Mouse (Mus musculus) CH12.LX (cell line): ENCODE results near the gene Lat. TPM values are rescaled to one million over a fixed set of nuclear protein-coding genes. Genes with fewer than 3 reads are reported as not detected.

Experiments used
- DNase-seq: peaks from one replicate; pipeline ENCODE4 v3.0.0-alpha.2; 2013; ENCODE audit errors: extremely low read depth
- H3K27ac ChIP-seq: 2 replicates; pipeline ENCODE4 v1.5.1; 2012; ENCODE audit warnings: low read depth, mild to moderate bottlenecking, control low read depth, moderate library complexity; ENCODE audit not compliant: insufficient read depth
- H3K27me3 ChIP-seq: replicated peaks from 2 replicates; pipeline ENCODE3; 2012; ENCODE audit warnings: inconsistent platforms
- H3K36me3 ChIP-seq, 2 experiments: replicated peaks in 1 of 2; 2 replicates each; pipeline versions ENCODE3 to v1.6.1; 2012; ENCODE audit warnings: inconsistent platforms in 1 of 2, low read length in 1 of 2, mild to moderate bottlenecking in 1 of 2, mixed read lengths in 1 of 2, moderate library complexity in 1 of 2; ENCODE audit not compliant: control insufficient read depth in 1 of 2, insufficient read depth in 1 of 2
- H3K4me1 ChIP-seq, 2 experiments: 2 replicates each; pipeline ENCODE4 v1.6.1; 2012; ENCODE audit warnings: inconsistent platforms in 1 of 2, moderate library complexity in 1 of 2; ENCODE audit not compliant: insufficient read depth in 2 of 2, control insufficient read depth in 1 of 2
- H3K4me2 ChIP-seq: 2 replicates; pipeline ENCODE4 v1.6.1; 2012; ENCODE audit warnings: low read depth, mild to moderate bottlenecking, control low read depth; ENCODE audit not compliant: poor library complexity, insufficient read depth, severe bottlenecking
- H3K4me3 ChIP-seq, 3 experiments: fragments of 150-350 bp in 1 of 3; sonication (generic) in 1 of 3; replicated peaks in 1 of 3; 2 replicates each; pipeline versions ENCODE3 to v1.5.1; 2011 to 2012; ENCODE audit warnings: low read depth in 2 of 3, low read length in 2 of 3, mild to moderate bottlenecking in 2 of 3, moderate library complexity in 2 of 3, control low read depth in 1 of 3, improper control_type of control experiment in 1 of 3, inconsistent platforms in 1 of 3, mixed read lengths in 1 of 3; ENCODE audit not compliant: poor library complexity in 1 of 3
- H3K79me2 ChIP-seq: replicated peaks from 2 replicates; pipeline ENCODE4 v1.6.1; 2012; ENCODE audit warnings: mild to moderate bottlenecking, moderate library complexity; ENCODE audit not compliant: control insufficient read depth, poor library complexity, insufficient read depth, severe bottlenecking; ENCODE audit errors: extremely low read depth
- H3K9ac ChIP-seq: 2 replicates; pipeline ENCODE4 v1.6.1; 2012; ENCODE audit warnings: low read depth, mild to moderate bottlenecking, control low read depth, moderate library complexity; ENCODE audit not compliant: insufficient read depth
- H3K9me3 ChIP-seq: replicated peaks from 2 replicates; pipeline ENCODE3; 2012; ENCODE audit warnings: low read length, inconsistent platforms, mixed read lengths
- BHLHE40 ChIP-seq: IDR thresholded peaks from 2 replicates; pipeline ENCODE4 v1.6.1; 2011; ENCODE audit warnings: mild to moderate bottlenecking, low read depth, low read length, improper control_type of control experiment
- CTCF ChIP-seq, 2 experiments: IDR thresholded peaks in 1 of 2; conservative IDR thresholded peaks in 1 of 2; 2 replicates each; pipeline ENCODE4 v1.5.1; 2011 to 2012; ENCODE audit warnings: low read depth in 2 of 2, low read length in 2 of 2, improper control_type of control experiment in 1 of 2, inconsistent platforms in 1 of 2, mild to moderate bottlenecking in 1 of 2, moderate library complexity in 1 of 2
- ELF1 ChIP-seq: IDR thresholded peaks from 2 replicates; pipeline ENCODE4 v1.6.1; 2014; ENCODE audit warnings: low read depth, mild to moderate bottlenecking, inconsistent platforms, low read length, improper control_type of control experiment
- ETS1 ChIP-seq: conservative IDR thresholded peaks from 2 replicates; pipeline ENCODE4 v1.6.1; 2012; ENCODE audit warnings: low read depth, mild to moderate bottlenecking, inconsistent platforms, low read length, improper control_type of control experiment, moderate library complexity
- GABPA ChIP-seq: IDR thresholded peaks from 2 replicates; pipeline ENCODE4 v1.6.1; 2012; ENCODE audit warnings: low read depth, low read length, improper control_type of control experiment, inconsistent platforms; ENCODE audit not compliant: insufficient replicate concordance
- JUN ChIP-seq: IDR thresholded peaks from 2 replicates; pipeline ENCODE4 v1.6.1; 2011; ENCODE audit warnings: low read depth, mild to moderate bottlenecking, low read length, improper control_type of control experiment, moderate library complexity; ENCODE audit not compliant: insufficient read depth
- KAT2A ChIP-seq: IDR thresholded peaks from 2 replicates; pipeline ENCODE4 v1.6.1; 2012; ENCODE audit warnings: low read length, improper control_type of control experiment, inconsistent platforms; ENCODE audit not compliant: insufficient replicate concordance
- MAFK ChIP-seq: IDR thresholded peaks from 2 replicates; pipeline ENCODE4 v1.6.1; 2011; ENCODE audit warnings: low read length, improper control_type of control experiment; ENCODE audit not compliant: insufficient replicate concordance
- MAX ChIP-seq: IDR thresholded peaks from 2 replicates; pipeline ENCODE4 v1.6.1; 2011; ENCODE audit warnings: low read length, improper control_type of control experiment
- MYC ChIP-seq: IDR thresholded peaks from 2 replicates; pipeline ENCODE4 v1.6.1; 2011; ENCODE audit warnings: low read depth, mild to moderate bottlenecking, improper control_type of control experiment, low read length
- NELFE ChIP-seq: IDR thresholded peaks from 2 replicates; pipeline ENCODE4 v1.6.1; 2011; ENCODE audit warnings: low read depth, low read length, improper control_type of control experiment
- RAD21 ChIP-seq: IDR thresholded peaks from 2 replicates; pipeline ENCODE4 v1.6.1; 2011; ENCODE audit warnings: low read depth, mild to moderate bottlenecking, low read length, improper control_type of control experiment, moderate library complexity
- RCOR1 ChIP-seq: conservative IDR thresholded peaks from 2 replicates; pipeline ENCODE4 v1.6.1; 2012; ENCODE audit warnings: low read depth, mild to moderate bottlenecking, inconsistent platforms, low read length, improper control_type of control experiment
- SMC3 ChIP-seq: IDR thresholded peaks from 2 replicates; pipeline ENCODE4 v1.6.1; 2011; ENCODE audit warnings: low read depth, low read length, improper control_type of control experiment
- TBP ChIP-seq: conservative IDR thresholded peaks from 2 replicates; pipeline ENCODE4 v1.6.1; 2011; ENCODE audit warnings: low read depth, low read length, improper control_type of control experiment
- ZC3H11A ChIP-seq: IDR thresholded peaks from 2 replicates; pipeline ENCODE4 v1.6.1; 2012; ENCODE audit warnings: low read depth, mild to moderate bottlenecking, inconsistent platforms, low read length, improper control_type of control experiment
- ZKSCAN1 ChIP-seq: IDR thresholded peaks from 2 replicates; pipeline ENCODE4 v1.6.1; 2012; ENCODE audit warnings: low read depth, inconsistent platforms, low read length, improper control_type of control experiment, borderline replicate concordance
- ZMIZ1 ChIP-seq: IDR thresholded peaks from 2 replicates; pipeline ENCODE4 v1.6.1; 2012; ENCODE audit warnings: low read depth, mild to moderate bottlenecking, inconsistent platforms, low read length, improper control_type of control experiment
- ZNF384 ChIP-seq: IDR thresholded peaks from 2 replicates; pipeline ENCODE4 v1.6.1; 2012; ENCODE audit warnings: low read depth, low read length, improper control_type of control experiment, inconsistent platforms
- dilution Hi-C: fragments of 300-500 bp; cut with MboI; formaldehyde crosslinking; loops from 2 replicates; pipeline ENCODE4 v1.14.3; 2020; ENCODE audit warnings: low sequenced_read_pairs; ENCODE audit not compliant: extremely low pct_unique_long_range_greater_than_20kb, extremely low pct_ligation_motif_present
- in situ Hi-C: fragments of 300-500 bp; cut with MboI; formaldehyde crosslinking; loops from 3 replicates; pipeline ENCODE4 v1.14.3; 2019; ENCODE audit warnings: low sequenced_read_pairs, low pct_ligation_motif_present, low pct_unique_long_range_greater_than_20kb, mixed read lengths
- polyA plus RNA-seq: library from polyadenylated mRNA; unstranded; fragments of >175 nt; gene quantifications from 2 replicates; pipeline ENCODE4 v1.2.1, GENCODE M21; 2012; ENCODE audit warnings: low read depth; ENCODE audit not compliant: insufficient read length
- total RNA-seq, 2 experiments: library from RNA; depleted of rRNA; stranded (reverse); fragments of 300-350 nt in 1 of 2; fragments of >200 nt in 1 of 2; gene quantifications; 2 replicates each; pipeline ENCODE4 v1.2.3; 2012 to 2014

Gene Lat
- total and polyA plus RNA-seq, 3 experiments, result 0.42 to 1.1 (median 0.55) TPM

- peaks cover 11% of the 10 kb centered on the region for H3K9me3 ChIP-seq
- dilution Hi-C loops (no loop called here), in situ Hi-C loops (no loop called here)
- H3K27ac ChIP-seq, result no peak overlapping the region
- no peaks in the 10 kb centered on the region for H3K36me3 ChIP-seq
- no peak overlapping the region for H3K4me3 ChIP-seq
- H3K9ac ChIP-seq, result no peak overlapping the region
- peaks cover 12% of the 10 kb centered on the region for H3K27me3 ChIP-seq
- H3K4me1 ChIP-seq, result no peaks in the 10 kb centered on the region
- TF ChIP-seq MAX (no peak), NELFE (no peak), ELF1 (no peak), BHLHE40 (no peak), TBP (no peak), SMC3 (no peak)
- DNase-seq, result no peak
- H3K4me2 ChIP-seq, result no peak overlapping the region
- no peaks in the 10 kb centered on the region for H3K79me2 ChIP-seq
Measured at GRCm38 (mm10) chr7:126330693-126331092, 38.7 kb downstream of the Lat start.

GRCm38 (mm10) chr7:126329907-126330645, 39.3 kb downstream of the Lat start:
- Histone ChIP-seq H3K4me3 (no peak overlapping the region), H3K4me1 (peaks cover under 1 to 4% of the 10 kb centered on the region in 2 experiments), H3K79me2 (no peaks in the 10 kb centered on the region), H3K9me3 (peaks cover 11% of the 10 kb centered on the region), H3K27me3 (peaks cover 12% of the 10 kb centered on the region), H3K4me2 (no peak overlapping the region), H3K36me3 (no peaks in the 10 kb centered on the region), H3K27ac (no peak overlapping the region), H3K9ac (no peak overlapping the region)
- dilution Hi-C loops, result no loop called here
- no peak for DNase-seq
- no peak for TF ChIP-seq CTCF (conservative IDR thresholded peaks at IDR 0.05 in 1 of 2, IDR thresholded peaks at IDR 0.05 in 1 of 2; ENCODE audit: low read depth in 2 of 2, low read length in 2 of 2)
- TF ChIP-seq MYC, result no peak
- no peak for TF ChIP-seq KAT2A
- no peak for TF ChIP-seq ZC3H11A
- no peak for TF ChIP-seq SMC3
- no peak for TF ChIP-seq ETS1
- TF ChIP-seq ZMIZ1, result no peak
- no peak for TF ChIP-seq ELF1
- TF ChIP-seq RAD21, result no peak
- no peak for TF ChIP-seq MAFK
- TF ChIP-seq ZKSCAN1, result no peak
- no peak for TF ChIP-seq GABPA
- TF ChIP-seq ZNF384, result no peak
- no peak for TF ChIP-seq NELFE
- TF ChIP-seq RCOR1, result no peak
- TF ChIP-seq JUN, result no peak
- in situ Hi-C loops, result no loop called here
